Mouse (Mus musculus): ENCODE results near the gene Polr3c.
"Not testable (repeated sequence)": the region's sequence is repeated elsewhere in the genome, so short reads cannot be mapped to it uniquely, and the experiment has no call there.

The Polr3c gene

DNA sequence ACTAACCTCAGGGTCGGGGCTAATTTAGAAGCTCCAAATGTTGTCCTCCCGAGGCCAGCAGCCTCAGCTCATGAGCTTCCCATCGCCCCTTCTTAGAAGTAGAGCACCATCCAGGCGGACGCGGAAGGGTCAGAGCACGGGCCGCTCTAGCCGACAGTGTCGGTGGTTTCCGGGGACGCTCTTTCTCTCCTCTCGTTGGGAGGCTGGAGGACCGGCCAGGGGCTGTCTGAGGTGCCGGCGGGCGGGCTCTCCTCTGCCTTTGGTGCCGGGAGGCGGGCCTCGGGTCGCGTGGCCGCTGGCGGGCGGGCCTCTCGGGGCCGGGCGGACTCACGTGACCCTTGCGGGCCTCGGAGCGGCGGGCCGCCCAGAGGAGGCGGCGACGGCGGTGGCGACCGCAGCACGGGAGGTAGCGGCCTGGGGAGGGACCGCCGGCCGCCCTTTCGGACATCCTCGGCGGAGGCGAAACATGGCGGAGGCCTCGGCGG lies at the start of gene Polr3c, which contains the start of gene Rnf115:
Polr3c (minus strand) TSS at position 286 of the 485 bp plus-strand sequence.
Rnf115 (plus strand) TSS at position 322 of the 485 bp plus-strand sequence.
- DNase-seq: peak; percentile 98

DNA sequence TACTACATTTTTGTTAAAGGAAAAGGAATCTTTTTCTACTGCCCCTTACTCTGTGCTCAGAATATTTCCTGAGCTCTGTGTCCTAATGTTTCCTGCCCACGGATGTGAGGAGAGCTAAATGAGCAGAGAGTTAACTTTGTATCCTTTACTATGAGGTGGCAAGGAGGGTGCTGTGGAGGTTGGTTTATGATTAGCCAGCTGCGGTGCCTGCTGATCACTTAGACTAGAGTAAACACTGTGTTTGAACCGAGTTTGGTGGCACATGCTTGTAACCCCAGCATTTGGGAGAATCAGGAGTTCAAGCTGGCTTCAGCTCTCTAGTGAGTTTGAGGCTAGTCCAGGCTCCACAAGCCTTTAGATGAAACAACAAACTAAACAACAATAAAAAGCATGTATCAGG lies 49.7 kb upstream of the Polr3c start:
- DNase-seq: peak; percentile 63

DNA sequence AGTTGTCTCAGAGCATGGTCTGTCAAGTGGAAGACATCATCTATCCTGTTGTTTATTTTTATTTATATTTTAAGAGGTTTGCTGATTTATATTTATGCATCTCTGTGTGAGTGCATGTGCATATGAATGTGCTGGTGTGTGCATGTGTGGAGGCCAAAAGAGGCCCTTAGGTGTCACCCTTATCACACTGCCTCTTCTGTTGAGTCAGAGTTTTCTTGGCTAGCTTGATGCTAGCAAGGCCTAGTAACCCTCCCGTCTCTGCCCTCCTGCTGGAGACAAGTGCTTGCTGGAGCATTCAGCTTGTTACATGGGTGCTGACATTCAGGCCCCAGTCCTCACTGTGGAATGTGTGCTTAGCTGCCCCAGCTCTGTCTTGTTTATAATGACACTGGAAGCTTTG lies 45.5 kb upstream of the Polr3c start:
- DNase-seq: no peak

GRCm38 (mm10) chr3:96769971-96770370 lies 42.5 kb upstream of the Polr3c start:
- no peak for DNase-seq

- DNase-seq: no peak
Observed at GRCm38 (mm10) chr3:96764528-96764927, 37.1 kb upstream of the Polr3c start.

DNA sequence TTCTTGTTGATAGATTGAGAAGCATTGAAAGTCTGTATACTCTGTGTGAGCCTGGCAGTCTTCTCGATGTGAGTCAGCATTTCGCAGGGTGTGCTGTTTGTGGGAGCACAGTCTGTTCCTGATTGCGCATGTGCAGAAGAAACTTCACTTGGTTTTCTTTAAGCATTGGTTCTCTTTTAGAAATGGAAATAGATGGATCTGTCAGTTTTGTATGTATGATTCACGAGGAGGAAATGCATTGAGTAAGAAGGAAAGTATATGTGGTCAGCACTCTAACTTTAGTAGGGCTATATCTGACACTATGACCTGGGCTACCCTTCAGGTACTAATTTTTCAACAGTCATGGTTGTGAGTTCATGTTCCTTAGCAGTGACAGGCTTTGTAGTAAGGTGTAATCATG lies 32.3 kb upstream of the Polr3c start:
- DNase-seq: no peak

GRCm38 (mm10) chr3:96757691-96758090 lies 30.3 kb upstream of the Polr3c start:
- no peak for DNase-seq

DNA sequence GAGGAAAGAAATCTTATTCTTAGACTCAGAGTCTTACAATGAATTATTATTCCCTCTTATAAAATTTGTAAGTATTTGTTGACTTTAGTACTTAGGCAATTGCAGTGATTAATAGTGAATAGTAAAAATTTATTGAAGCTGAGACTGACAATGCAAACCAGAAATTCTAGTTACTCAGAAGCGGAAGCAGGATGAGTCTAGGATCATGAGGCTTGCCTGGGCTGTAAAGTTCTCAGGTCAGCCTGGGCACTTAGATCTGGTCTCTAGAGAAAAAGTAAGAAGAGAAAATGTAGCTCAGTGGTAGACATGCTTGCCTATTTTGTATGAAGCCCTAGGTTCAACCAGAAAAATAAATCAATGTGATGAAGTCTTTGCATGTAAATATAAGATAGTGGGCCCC lies 28.5 kb upstream of the Polr3c start:
- no peak for DNase-seq

DNA sequence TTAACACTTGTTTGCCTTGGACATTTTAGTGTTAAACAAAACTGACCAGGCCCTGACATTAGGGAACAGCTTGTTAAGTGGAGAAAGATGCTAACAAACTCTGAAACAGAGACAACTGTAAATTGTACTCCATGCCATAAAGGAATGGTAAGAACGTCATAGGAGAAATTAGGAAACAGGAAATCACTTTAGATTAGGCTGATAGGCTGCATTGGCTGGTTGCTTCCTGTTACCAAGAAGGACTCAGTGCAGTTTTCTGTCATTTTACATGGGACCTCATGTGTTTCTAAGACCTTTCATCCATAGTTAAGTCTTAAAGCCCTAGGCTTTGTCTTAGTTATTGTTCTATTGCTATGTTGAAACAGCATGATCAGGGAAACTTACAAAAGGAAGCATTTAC lies 19.4 kb upstream of the Polr3c start:
- no peak for DNase-seq

- DNase-seq: no peak
Observed at GRCm38 (mm10) chr3:96744348-96744747, 16.9 kb upstream of the Polr3c start.

GRCm38 (mm10) chr3:96740279-96740678 lies 12.9 kb upstream of the Polr3c start:
- DNase-seq: not testable (repeated sequence)

- DNase-seq: no peak
Observed at GRCm38 (mm10) chr3:96737995-96738394, 10.6 kb upstream of the Polr3c start.

GRCm38 (mm10) chr3:96737013-96737740 lies 9.7 kb upstream of the Polr3c start:
- DNase-seq: no peak

- no peak for DNase-seq
Observed at GRCm38 (mm10) chr3:96735200-96735599, 7.8 kb upstream of the Polr3c start.

GRCm38 (mm10) chr3:96733984-96734383 lies 6.6 kb upstream of the Polr3c start:
- DNase-seq: no peak

DNA sequence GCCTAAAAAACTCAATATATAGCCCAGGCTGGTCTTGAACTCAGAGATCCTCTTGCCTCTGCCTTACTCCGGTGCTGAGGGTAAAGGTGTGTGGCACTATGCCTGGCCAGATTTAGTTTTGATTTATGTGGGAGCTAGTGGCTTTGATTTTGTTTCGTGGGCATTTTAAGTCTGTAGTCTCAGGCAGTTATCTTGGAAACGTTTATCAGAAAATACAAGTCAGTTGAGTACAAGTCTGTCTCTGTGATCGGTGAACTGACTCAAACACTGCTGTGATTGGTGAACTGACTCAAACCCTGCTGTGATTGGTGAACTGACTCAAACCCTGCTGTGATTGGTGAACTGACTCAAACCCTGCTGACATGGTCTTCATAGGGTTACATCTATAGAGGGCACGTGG lies 3.4 kb upstream of the Polr3c start:
- no peak for DNase-seq

DNA sequence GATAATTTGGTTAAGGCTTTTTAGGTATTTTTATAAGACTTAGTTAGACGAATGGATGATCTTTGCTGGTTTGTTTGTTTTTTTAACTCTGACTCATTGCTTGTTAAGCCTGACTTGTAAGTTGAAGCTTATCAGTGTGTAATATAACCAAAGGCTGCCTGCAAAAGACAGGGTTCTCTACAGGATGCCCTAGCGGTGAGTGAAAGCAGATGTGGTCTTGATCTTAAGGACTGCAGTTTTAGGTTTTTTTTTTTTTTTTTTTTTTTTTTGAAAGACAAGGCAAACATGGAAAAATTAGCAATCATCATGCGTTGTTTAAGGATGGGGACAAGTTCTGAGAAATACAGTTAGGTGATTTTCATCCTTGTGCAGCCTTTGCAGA lies 2.0 kb upstream of the Polr3c start:
- DNase-seq: no peak

DNA sequence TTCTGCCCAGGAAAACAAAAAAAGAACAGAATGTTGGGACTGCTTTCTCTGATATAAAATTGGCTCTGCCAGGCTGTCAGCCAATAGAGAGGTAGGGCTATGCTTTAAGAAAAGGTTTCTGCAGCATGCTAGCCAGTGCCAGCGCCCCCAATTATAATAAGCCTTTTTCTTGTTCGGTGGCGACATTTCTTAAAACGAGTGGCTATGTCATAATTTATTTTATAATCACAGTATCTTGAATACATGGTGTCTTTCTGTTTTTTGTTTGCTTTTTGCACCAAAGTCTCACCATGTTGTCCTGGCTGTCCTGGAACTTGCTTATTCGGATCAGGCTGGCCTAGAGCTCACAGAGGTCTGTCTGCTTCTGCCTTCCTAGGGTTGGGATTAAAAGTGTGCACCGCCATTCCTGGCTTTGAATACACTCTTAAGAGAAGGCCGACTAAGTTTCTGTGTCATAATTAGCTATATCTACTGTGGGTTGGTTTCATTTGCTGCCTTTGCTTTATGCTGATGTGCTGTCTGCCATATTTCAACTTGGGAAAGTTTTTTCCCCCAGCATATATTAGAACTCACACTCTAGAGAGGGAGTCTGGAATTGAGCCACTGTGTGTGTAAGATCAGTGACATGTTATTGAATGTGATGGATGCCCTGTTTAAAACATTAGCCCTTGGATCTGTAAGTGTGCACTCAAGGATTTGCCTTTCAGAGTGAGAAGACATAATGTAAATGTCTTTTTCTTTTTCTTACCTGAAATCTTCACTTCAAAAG lies 1.4 kb upstream of the Polr3c start:
- DNase-seq: no peak

DNA sequence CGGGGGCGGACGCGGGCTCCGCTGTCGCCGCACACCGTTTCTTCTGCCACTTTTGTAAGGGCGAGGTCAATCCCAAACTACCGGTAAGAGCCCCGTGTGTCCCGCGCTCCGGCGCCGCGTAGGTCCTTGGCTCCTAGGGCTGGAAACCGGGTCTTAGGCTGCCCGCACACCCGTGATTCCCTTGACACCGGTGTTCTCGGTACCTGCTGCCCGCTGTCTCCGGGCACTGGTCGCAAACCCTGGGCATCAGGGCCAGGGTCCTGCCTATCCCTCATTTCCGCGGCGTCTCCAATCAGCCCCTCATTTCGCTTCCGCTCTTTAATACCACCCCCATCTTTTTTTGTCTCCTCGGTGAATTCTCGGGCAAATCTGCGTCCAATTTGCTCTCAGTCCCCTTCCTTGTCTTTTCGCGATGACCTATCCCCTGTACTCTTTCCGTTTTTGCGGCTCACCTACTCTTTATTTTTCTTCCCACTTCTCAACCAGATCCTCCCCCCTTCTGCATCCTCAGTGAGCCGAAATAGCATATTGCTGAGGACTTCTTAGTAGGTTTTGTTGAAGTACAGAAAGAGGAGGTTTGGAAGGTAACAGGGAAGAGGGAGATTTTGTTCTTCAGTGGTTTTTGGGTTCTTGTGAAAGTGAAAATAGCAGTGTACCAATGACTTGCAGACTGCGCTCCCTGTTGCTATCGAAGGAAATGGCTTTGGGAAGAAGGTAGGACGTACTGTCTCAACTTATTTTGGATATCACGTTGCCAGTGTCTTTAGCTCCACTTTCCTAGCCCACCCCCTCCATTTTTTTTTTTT lies 603 bp upstream of the Polr3c start:
- DNase-seq: no peak

- DNase-seq: peak; percentile 30
Observed at GRCm38 (mm10) chr3:96719173-96719572, 8.3 kb downstream of the Polr3c start.

- DNase-seq: no peak
Observed at GRCm38 (mm10) chr3:96715854-96716253, 11.6 kb downstream of the Polr3c start.

DNA sequence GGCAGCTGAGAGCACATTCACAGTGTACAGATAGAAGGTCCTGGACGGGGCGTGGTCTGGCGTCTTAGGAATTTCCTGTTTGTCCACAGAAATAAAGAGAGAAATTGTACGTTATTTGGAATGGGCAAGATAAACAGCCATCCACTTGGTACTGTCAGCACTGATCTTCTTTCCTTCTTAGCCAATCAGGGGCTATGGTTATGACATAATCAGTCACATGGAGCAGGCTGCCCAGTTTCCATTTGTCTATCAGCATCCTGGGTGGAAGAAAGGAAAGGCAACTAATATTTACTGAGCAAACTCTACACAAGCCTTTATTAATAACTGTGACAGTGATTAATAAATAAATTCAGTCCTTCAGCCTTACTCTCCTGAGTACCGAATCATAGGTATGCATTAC lies 13.1 kb downstream of the Polr3c start:
- DNase-seq: no peak

GRCm38 (mm10) chr3:96708684-96709064 lies 18.8 kb downstream of the Polr3c start:
- DNase-seq: no peak

Measured in kidney, postnatal 14 days (tissue).